Mouse (Mus musculus) midbrain, embryonic 15.5 days (tissue): ENCODE results near the gene Acnat1. TPM values are rescaled to one million over a fixed set of nuclear protein-coding genes. Genes with fewer than 3 reads are reported as not detected.
"Not testable (repeated sequence)": the region's sequence is repeated elsewhere in the genome, so short reads cannot be mapped to it uniquely, and the experiment has no call there.

Experiments
- ATAC-seq: fragments of 200-750 bp; cut with Nextera tagmentation; replicated peaks from 2 replicates; pipeline ENCODE4 v1.8.0; 2017; ENCODE audit warnings: moderate TSS enrichment
- H3K27ac ChIP-seq: fragments of 300-500 bp; sonication (generic); 2 replicates; pipeline ENCODE4 v1.5.1; 2015; ENCODE audit warnings: mild to moderate bottlenecking, inconsistent platforms
- H3K27me3 ChIP-seq: fragments of 300-500 bp; sonication (generic); replicated peaks from 2 replicates; pipeline ENCODE4 v1.6.1; 2015; ENCODE audit warnings: inconsistent platforms
- H3K36me3 ChIP-seq: fragments of 300-500 bp; sonication (generic); replicated peaks from 2 replicates; pipeline ENCODE4 v1.6.1; 2015; ENCODE audit warnings: inconsistent platforms
- H3K4me1 ChIP-seq: fragments of 300-500 bp; sonication (generic); 2 replicates; pipeline ENCODE4 v1.6.1; 2015; ENCODE audit warnings: inconsistent platforms
- H3K4me2 ChIP-seq: fragments of 300-500 bp; sonication (generic); 2 replicates; pipeline ENCODE4 v1.6.1; 2015; ENCODE audit warnings: inconsistent platforms, mild to moderate bottlenecking, moderate library complexity
- H3K4me3 ChIP-seq: fragments of 300-500 bp; sonication (generic); 2 replicates; pipeline ENCODE4 v1.5.1; 2015; ENCODE audit warnings: mild to moderate bottlenecking, inconsistent platforms
- H3K9ac ChIP-seq: fragments of 300-500 bp; sonication (generic); 2 replicates; pipeline ENCODE4 v1.6.1; 2015; ENCODE audit warnings: mild to moderate bottlenecking, inconsistent platforms
- H3K9me3 ChIP-seq: fragments of 300-500 bp; sonication (generic); 2 replicates; pipeline ENCODE4 v1.6.1; 2016; ENCODE audit warnings: inconsistent platforms
- WGBS: fragments of 180-500 bp; shearing (Covaris S2); methylation state at CpG from one replicate; pipeline ENCODE4 v1.1.7; 2015; ENCODE audit warnings: mixed read lengths; 5-methylcytosine and 5-hydroxymethylcytosine counted together
- polyA plus RNA-seq: library from polyadenylated mRNA; unstranded; fragments of >200 nt; fragmentation: Nextera tagmentation; extraction: Ambion mirVana; gene quantifications from 2 replicates; pipeline ENCODE4 v1.2.1, GENCODE M21; 2015

Gene Acnat1
- not detected in 2 replicates for polyA plus RNA-seq

- H3K27ac ChIP-seq = no peak within 1 kb of the TSS
- 31% methylated on average over 3 of the region's 3 CpGs for WGBS
- H3K36me3 ChIP-seq = no peaks in the 10 kb centered on the region
- ATAC-seq = no peak
- no peaks in the 10 kb centered on the region for H3K27me3 ChIP-seq
- H3K4me3 ChIP-seq = no peak within 1 kb of the TSS
- no peak within 1 kb of the TSS for H3K4me2 ChIP-seq
- H3K9me3 ChIP-seq = no peaks in the 10 kb centered on the region
- H3K4me1 ChIP-seq = 0 out of 2 replicates have a peak, but pooled peaks cover 4% of the 10 kb centered on the region
- H3K9ac ChIP-seq = no peak within 1 kb of the TSS
Measured at GRCm38 (mm10) chr4:49473435-49474100, at the start of gene Acnat1. Acnat1 (minus strand) TSS chr4:49473912.

GRCm38 (mm10) chr4:49522576-49522975 is 48.9 kb upstream of the Acnat1 start:
- Histone ChIP-seq H3K4me3 (no peak overlapping the region), H3K4me1 (peaks cover 30% of the 10 kb centered on the region), H3K9ac (no peak overlapping the region), H3K27ac (no peak overlapping the region), H3K36me3 (peaks cover 7% of the 10 kb centered on the region; the same call in 1 of the 2 replicates), H3K4me2 (0 out of 2 replicates have a peak overlapping the region, but pooled peaks have one; percentile 58), H3K27me3 (no peaks in the 10 kb centered on the region), H3K9me3 (no peaks in the 10 kb centered on the region)
- no peak for ATAC-seq
- WGBS = 79% methylated on average over 9 of the region's 9 CpGs

- Histone ChIP-seq H3K9me3 (no peaks in the 10 kb centered on the region), H3K9ac (peak overlapping the region; percentile 70), H3K4me2 (peak overlapping the region; percentile 58), H3K36me3 (peaks cover 7% of the 10 kb centered on the region; the same call in 1 of the 2 replicates), H3K27ac (peak overlapping the region; percentile 54; the same call in 1 of the 2 replicates), H3K27me3 (no peaks in the 10 kb centered on the region), H3K4me3 (peak overlapping the region; percentile 57), H3K4me1 (peaks cover 30% of the 10 kb centered on the region)
- 2% methylated on average over 17 of the region's 17 CpGs for WGBS
- ATAC-seq = peak; percentile 43
Measured at GRCm38 (mm10) chr4:49521346-49521745, 47.6 kb upstream of the Acnat1 start.

- peak within 1 kb of the TSS; percentile 76 for H3K27ac ChIP-seq
- H3K27me3 ChIP-seq = no peaks in the 10 kb centered on the region
- H3K36me3 ChIP-seq = peaks cover 7% of the 10 kb centered on the region; the same call in 1 of the 2 replicates
- peak within 1 kb of the TSS; percentile 57 for H3K4me3 ChIP-seq
- H3K9me3 ChIP-seq = no peaks in the 10 kb centered on the region
- WGBS = under 1% methylated on average over 41 of the region's 41 CpGs
- peak within 1 kb of the TSS; percentile 70 for H3K9ac ChIP-seq
- ATAC-seq = peak; percentile 99
- H3K4me2 ChIP-seq = peak within 1 kb of the TSS; percentile 58
- H3K4me1 ChIP-seq = peaks cover 30% of the 10 kb centered on the region
Measured at GRCm38 (mm10) chr4:49520572-49521340, 47.0 kb upstream of the Acnat1 start, which contains the start of the genes Mrpl50 and Zfp189. Mrpl50 (minus strand) TSS chr4:49521093. Zfp189 (plus strand) TSS chr4:49521176.

GRCm38 (mm10) chr4:49519476-49519875 is 45.8 kb upstream of the Acnat1 start:
- no peak overlapping the region for H3K9ac ChIP-seq
- peaks cover 30% of the 10 kb centered on the region for H3K4me1 ChIP-seq
- no peak for ATAC-seq
- peak overlapping the region; percentile 14; the same call in 1 of the 2 replicates for H3K4me2 ChIP-seq
- peaks cover 7% of the 10 kb centered on the region; the same call in 1 of the 2 replicates for H3K36me3 ChIP-seq
- H3K9me3 ChIP-seq = no peaks in the 10 kb centered on the region
- H3K4me3 ChIP-seq = no peak overlapping the region
- WGBS = 75% methylated on average over 5 of the region's 5 CpGs
- H3K27ac ChIP-seq = no peak overlapping the region
- H3K27me3 ChIP-seq = no peaks in the 10 kb centered on the region

GRCm38 (mm10) chr4:49514441-49514840 is 40.7 kb upstream of the Acnat1 start:
- H3K4me1 ChIP-seq = peaks cover 12% of the 10 kb centered on the region
- ATAC-seq = no peak
- peaks cover 22% of the 10 kb centered on the region for H3K36me3 ChIP-seq
- 98% methylated on average over 6 of the region's 6 CpGs for WGBS
- H3K4me2 ChIP-seq = no peak overlapping the region
- no peaks in the 10 kb centered on the region for H3K27me3 ChIP-seq
- H3K9ac ChIP-seq = no peak overlapping the region
- no peak overlapping the region for H3K27ac ChIP-seq
- H3K9me3 ChIP-seq = no peaks in the 10 kb centered on the region
- H3K4me3 ChIP-seq = no peak overlapping the region

GRCm38 (mm10) chr4:49512636-49513035 is 38.9 kb upstream of the Acnat1 start:
- WGBS = 94% methylated on average over 4 of the region's 4 CpGs
- no peak for ATAC-seq
- no peak overlapping the region for H3K4me3 ChIP-seq
- peaks cover 22% of the 10 kb centered on the region for H3K36me3 ChIP-seq
- H3K27ac ChIP-seq = no peak overlapping the region
- no peaks in the 10 kb centered on the region for H3K9me3 ChIP-seq
- H3K4me2 ChIP-seq = no peak overlapping the region
- H3K27me3 ChIP-seq = no peaks in the 10 kb centered on the region
- no peak overlapping the region for H3K9ac ChIP-seq
- no peaks in the 10 kb centered on the region for H3K4me1 ChIP-seq

- WGBS = 97% methylated on average over 1 of the region's 1 CpGs
- H3K9ac ChIP-seq, ATAC-seq, H3K27ac ChIP-seq, H3K9me3 ChIP-seq, H3K4me1 ChIP-seq, H3K27me3 ChIP-seq, H3K4me2 ChIP-seq, H3K4me3 ChIP-seq: not testable (repeated sequence)
- peaks cover 22% of the 10 kb centered on the region for H3K36me3 ChIP-seq
Measured at GRCm38 (mm10) chr4:49510236-49510835, 36.6 kb upstream of the Acnat1 start.

- H3K9me3 ChIP-seq = no peaks in the 10 kb centered on the region
- ATAC-seq = no peak
- H3K27ac ChIP-seq = no peak overlapping the region
- H3K36me3 ChIP-seq = peaks cover 21% of the 10 kb centered on the region
- H3K9ac ChIP-seq = no peak overlapping the region
- H3K4me2 ChIP-seq = no peak overlapping the region
- no peaks in the 10 kb centered on the region for H3K27me3 ChIP-seq
- no peaks in the 10 kb centered on the region for H3K4me1 ChIP-seq
- 95% methylated on average over 2 of the region's 2 CpGs for WGBS
- no peak overlapping the region for H3K4me3 ChIP-seq
Measured at GRCm38 (mm10) chr4:49509183-49509582, 35.5 kb upstream of the Acnat1 start.

GRCm38 (mm10) chr4:49506386-49506785 is 32.7 kb upstream of the Acnat1 start, which contains the start of gene Baat:
Baat (minus strand) TSS chr4:49506557.
- H3K36me3 ChIP-seq = no peaks in the 10 kb centered on the region
- H3K4me3 ChIP-seq = no peak within 1 kb of the TSS
- no peaks in the 10 kb centered on the region for H3K9me3 ChIP-seq
- no peak within 1 kb of the TSS for H3K27ac ChIP-seq
- 86% methylated on average over 3 of the region's 3 CpGs for WGBS
- H3K9ac ChIP-seq = no peak within 1 kb of the TSS
- no peaks in the 10 kb centered on the region for H3K4me1 ChIP-seq
- no peak for ATAC-seq
- H3K27me3 ChIP-seq = no peaks in the 10 kb centered on the region
- H3K4me2 ChIP-seq = no peak within 1 kb of the TSS

- 93% methylated on average over 1 of the region's 1 CpGs for WGBS
- ATAC-seq = no peak
- no peaks in the 10 kb centered on the region for H3K36me3 ChIP-seq
Measured at GRCm38 (mm10) chr4:49503563-49503962, 29.9 kb upstream of the Acnat1 start.

More at GRCm38 (mm10) chr4:49503563-49503962, 29.9 kb upstream of the Acnat1 start:
- Histone ChIP-seq H3K27me3 (no peaks in the 10 kb centered on the region), H3K9ac (no peak overlapping the region), H3K4me2 (no peak overlapping the region), H3K4me3 (no peak overlapping the region), H3K9me3 (no peaks in the 10 kb centered on the region), H3K4me1 (no peaks in the 10 kb centered on the region), H3K27ac (no peak overlapping the region)
